In genomic region chr1:39949205-39949604, GRCm38 (mm10) we compare ENCODE assay signal across 12 mouse cellular contexts. TPM values are rescaled to one million over a fixed set of nuclear protein-coding genes. Genes with fewer than 3 reads are reported as not detected.
DNase-seq lines count a peak whose midpoint lies in the region; ATAC-seq lines count a peak whose summit lies in the region.
"Had no signal": no experiment of that assay in that cellular context is flagged by ENCODE, and none has a peak within 500 bp of the region (broad histone marks: within the 10 kb centered on the region; RNA-seq: fewer than 3 reads in every experiment).

No protein-coding gene starts in this region.

- 63% methylated on average over 5 of the region's 5 CpGs for WGBS in hindbrain, embryonic 13.5 days
- WGBS in hindbrain, embryonic 10.5 days, result 60% methylated on average over 5 of the region's 5 CpGs
- 64% methylated on average over 5 of the region's 5 CpGs for WGBS in forebrain, embryonic 11.5 days
- WGBS in liver, embryonic 16.5 days (ENCODE audit: insufficient replicate concordance), result 23% methylated on average over 5 of the region's 5 CpGs

- no peak overlapping the region for H3K9ac ChIP-seq in hindbrain, embryonic 13.5 days
- H3K9ac ChIP-seq in forebrain, embryonic 11.5 days (ENCODE audit: low read length), result no peak overlapping the region
- no peak overlapping the region for H3K9ac ChIP-seq in liver, embryonic 16.5 days (ENCODE audit: low read depth, low read length)
- H3K9ac ChIP-seq: lung, embryonic 15.5 days had no signal

- H3K36me3 ChIP-seq in hindbrain, embryonic 13.5 days, result no peaks in the 10 kb centered on the region
- H3K36me3 ChIP-seq in hindbrain, embryonic 10.5 days, result no peaks in the 10 kb centered on the region
- H3K36me3 ChIP-seq in forebrain, embryonic 11.5 days (ENCODE audit: control insufficient read depth, insufficient read depth, low read length), result no peaks in the 10 kb centered on the region
- H3K36me3 ChIP-seq in liver, embryonic 16.5 days (ENCODE audit: control insufficient read depth, insufficient read depth), result no peaks in the 10 kb centered on the region
- H3K36me3 ChIP-seq: lung, embryonic 15.5 days had no signal

- ATAC-seq in hindbrain, embryonic 13.5 days (ENCODE audit: low FRiP score), result no peak
- peak; percentile 78 for ATAC-seq in CD4-positive, CD25-positive, alpha-beta regulatory T cell, adult 4 months
- ATAC-seq in forebrain, embryonic 11.5 days (replicated peaks; ENCODE audit: low FRiP score), result no peak
- peak; percentile 44 for ATAC-seq in liver, embryonic 16.5 days (ENCODE audit: low read depth)

- no peak overlapping the region for H3K4me2 ChIP-seq in hindbrain, embryonic 13.5 days
- no peak overlapping the region for H3K4me2 ChIP-seq in forebrain, embryonic 11.5 days (ENCODE audit: low read depth, low read length, severe bottlenecking)
- H3K4me2 ChIP-seq in liver, embryonic 16.5 days (ENCODE audit: low read depth, low read length), result peak overlapping the region; percentile 2
- H3K4me2 ChIP-seq: lung, embryonic 15.5 days had no signal

- peak overlapping the region; percentile 80 for H3K27ac ChIP-seq in hindbrain, embryonic 13.5 days
- no peak overlapping the region for H3K27ac ChIP-seq in hindbrain, embryonic 10.5 days
- 0 out of 2 replicates have a peak overlapping the region, but pooled peaks have one; percentile 18 for H3K27ac ChIP-seq in forebrain, embryonic 11.5 days (ENCODE audit: low read depth, low read length)
- no peak overlapping the region for H3K27ac ChIP-seq in liver, embryonic 16.5 days (ENCODE audit: low read length)
- H3K27ac ChIP-seq: lung, embryonic 15.5 days had no signal

- DNase-seq in hindbrain, embryonic 10.5 days (ENCODE audit: low spot score), result no peak
- DNase-seq in forebrain, embryonic 11.5 days (ENCODE audit: low spot score), result no peak
- DNase-seq in urinary bladder, postnatal 10 days (ENCODE audit: low spot score), result no peak
- DNase-seq in urinary bladder, postnatal 14 days (ENCODE audit: low spot score), result no peak
- DNase-seq in MN1 (ENCODE audit: low spot score), result no peak
- DNase-seq: cerebellum, postnatal 10 days; gastrocnemius, postnatal 36 days; right cerebral cortex, postnatal 25 days had no signal

- H3K9me3 ChIP-seq in hindbrain, embryonic 13.5 days, result no peaks in the 10 kb centered on the region
- no peaks in the 10 kb centered on the region for H3K9me3 ChIP-seq in hindbrain, embryonic 10.5 days
- H3K9me3 ChIP-seq in forebrain, embryonic 11.5 days (ENCODE audit: control insufficient read depth, low read length), result no peaks in the 10 kb centered on the region
- no peaks in the 10 kb centered on the region for H3K9me3 ChIP-seq in liver, embryonic 16.5 days (replicated peaks; ENCODE audit: control insufficient read depth, low read length)
- H3K9me3 ChIP-seq: lung, embryonic 15.5 days had no signal

- peaks cover 87% of the 10 kb centered on the region for H3K4me1 ChIP-seq in hindbrain, embryonic 13.5 days (replicated peaks)
- peaks cover 83% of the 10 kb centered on the region for H3K4me1 ChIP-seq in hindbrain, embryonic 10.5 days (replicated peaks)
- H3K4me1 ChIP-seq in forebrain, embryonic 11.5 days (replicated peaks; ENCODE audit: control insufficient read depth, insufficient read depth, low read length), result peaks cover 30% of the 10 kb centered on the region
- peaks cover 20% of the 10 kb centered on the region for H3K4me1 ChIP-seq in liver, embryonic 16.5 days (ENCODE audit: control insufficient read depth, low read depth, low read length)

- H3K4me3 ChIP-seq in hindbrain, embryonic 13.5 days, result no peak overlapping the region
- H3K4me3 ChIP-seq in hindbrain, embryonic 10.5 days, result no peak overlapping the region
- H3K4me3 ChIP-seq in forebrain, embryonic 11.5 days (ENCODE audit: low read depth, low read length), result no peak overlapping the region
- H3K4me3 ChIP-seq in liver, embryonic 16.5 days (ENCODE audit: low read depth, low read length), result no peak overlapping the region
- H3K4me3 ChIP-seq: lung, embryonic 15.5 days had no signal

- H3K27me3 ChIP-seq in hindbrain, embryonic 13.5 days, result no peaks in the 10 kb centered on the region
- H3K27me3 ChIP-seq in hindbrain, embryonic 10.5 days (ENCODE audit: insufficient read depth, poor library complexity, severe bottlenecking), result no peaks in the 10 kb centered on the region
- H3K27me3 ChIP-seq in forebrain, embryonic 11.5 days (ENCODE audit: control insufficient read depth, insufficient read depth, low read length), result no peaks in the 10 kb centered on the region
- no peaks in the 10 kb centered on the region for H3K27me3 ChIP-seq in liver, embryonic 16.5 days (ENCODE audit: control insufficient read depth, insufficient read depth, low read depth, low read length)
- H3K27me3 ChIP-seq: lung, embryonic 15.5 days had no signal

RNA-seq across cellular contexts. Expression of gene Map4k4, which starts 48.5 kb away (rescaled TPM):
- 47.3 and 52.6 TPM in 2 replicates for polyA plus RNA-seq in hindbrain, embryonic 13.5 days (2015; fragmentation: Nextera tagmentation; extraction: Ambion mirVana)
- polyA plus RNA-seq in hindbrain, embryonic 10.5 days (2016; fragmentation: Nextera tagmentation; extraction: Ambion mirVana), result 38.5 and 40.1 TPM in 2 replicates
- 10 to 100 TPM; 29.5 to 30.3 TPM for polyA plus RNA-seq in CD4-positive, CD25-positive, alpha-beta regulatory T cell, adult 4 months (2017; shearing (Covaris generic))
- 52.4 and 58.2 TPM in 2 replicates for polyA plus RNA-seq in forebrain, embryonic 11.5 days (2014; fragmentation: Nextera tagmentation; extraction: Ambion mirVana)
- polyA plus RNA-seq in liver, embryonic 16.5 days (2015; fragmentation: Nextera tagmentation; extraction: Ambion mirVana), result 2.2 TPM in 2 replicates

Comparison
In these comparisons a context has a peak if more than half of its experiments do, and no peak if none do; other contexts are left out.
1. H3K27ac ChIP-seq: peak in hindbrain, embryonic 13.5 days (single experiment) and forebrain, embryonic 11.5 days (single experiment); none in hindbrain, embryonic 10.5 days (single experiment) and liver, embryonic 16.5 days (single experiment).
2. ATAC-seq: peak in CD4-positive, CD25-positive, alpha-beta regulatory T cell, adult 4 months (single experiment) and liver, embryonic 16.5 days (single experiment); none in hindbrain, embryonic 13.5 days (single experiment) and forebrain, embryonic 11.5 days (single experiment).